Mouse (Mus musculus): ENCODE measurements around the gene Rbm19.

GRCm38 (mm10) chr5:120074101-120074500 is 42.2 kb upstream of the Rbm19 start:
- TF ChIP-seq CTCF (IDR thresholded peaks at IDR 0.05; ENCODE audit: control insufficient read depth, insufficient read depth, low read length) (no peak), POLR2A (IDR thresholded peaks at IDR 0.05; ENCODE audit: borderline replicate concordance, control insufficient read depth, low read depth, low read length) (no peak)

Data from bone marrow, adult 2 months (tissue).